Mouse (Mus musculus): ENCODE results near the gene Ndufa4l2.

Gene Ndufa4l2

GRCm38 (mm10) chr10:127530945-127531344 lies 16.2 kb downstream of the Ndufa4l2 start:
- no peak for DNase-seq

- no peak for DNase-seq
Observed at GRCm38 (mm10) chr10:127531548-127531947, 16.8 kb downstream of the Ndufa4l2 start.

GRCm38 (mm10) chr10:127534036-127534928 lies 19.5 kb downstream of the Ndufa4l2 start, which contains the start of gene Nxph4:
Nxph4 (minus strand) TSS chr10:127534559.
- DNase-seq: peak; percentile 69

GRCm38 (mm10) chr10:127534929-127535384 lies 20.2 kb downstream of the Ndufa4l2 start:
- no peak for DNase-seq

- peak; percentile 73 for DNase-seq
Observed at GRCm38 (mm10) chr10:127536586-127537314, 22.0 kb downstream of the Ndufa4l2 start.

- DNase-seq: peak; percentile 91
Observed at GRCm38 (mm10) chr10:127537854-127538583, 23.3 kb downstream of the Ndufa4l2 start.

GRCm38 (mm10) chr10:127541510-127541909 lies 26.7 kb downstream of the Ndufa4l2 start:
- DNase-seq: no peak

GRCm38 (mm10) chr10:127542084-127542483 lies 27.3 kb downstream of the Ndufa4l2 start:
- DNase-seq: peak; percentile 48

- DNase-seq: no peak
Observed at GRCm38 (mm10) chr10:127542720-127543119, 28.0 kb downstream of the Ndufa4l2 start.

- DNase-seq: no peak
Observed at GRCm38 (mm10) chr10:127543916-127544315, 29.1 kb downstream of the Ndufa4l2 start.

GRCm38 (mm10) chr10:127544375-127544774 lies 29.6 kb downstream of the Ndufa4l2 start:
- DNase-seq: no peak

- no peak for DNase-seq
Observed at GRCm38 (mm10) chr10:127546505-127546904, 31.7 kb downstream of the Ndufa4l2 start.

GRCm38 (mm10) chr10:127548236-127548635 lies 33.5 kb downstream of the Ndufa4l2 start:
- DNase-seq: no peak

GRCm38 (mm10) chr10:127549892-127550291 lies 35.1 kb downstream of the Ndufa4l2 start:
- DNase-seq: no peak

GRCm38 (mm10) chr10:127555703-127556102 lies 40.9 kb downstream of the Ndufa4l2 start:
- peak; percentile 45 for DNase-seq

- DNase-seq: no peak
Observed at GRCm38 (mm10) chr10:127557397-127557796, 42.6 kb downstream of the Ndufa4l2 start.

GRCm38 (mm10) chr10:127561145-127561544 lies 46.4 kb downstream of the Ndufa4l2 start:
- no peak for DNase-seq

GRCm38 (mm10) chr10:127563840-127564239 lies 49.1 kb downstream of the Ndufa4l2 start:
- peak; percentile 43 for DNase-seq

- DNase-seq: peak; percentile 68
Observed at GRCm38 (mm10) chr10:127564301-127564700, 49.5 kb downstream of the Ndufa4l2 start.
